Mouse (Mus musculus) gastrocnemius, postnatal 14 days (tissue): ENCODE data around the gene Gpr183. TPM values are rescaled to one million over a fixed set of nuclear protein-coding genes. Genes with fewer than 3 reads are reported as not detected.

Experiments used
- DNase-seq: peaks from one replicate; pipeline ENCODE4 v3.0.0; 2021; ENCODE audit warnings: mixed read lengths
- intact Hi-C: fragments of 180-260 bp; cut with DNase I; formaldehyde crosslinking; loops from one replicate; pipeline ENCODE4 v1.15.1; 2025; ENCODE audit warnings: low total_unique reads
- long read RNA-seq, 2 experiments: library from polyadenylated mRNA; stranded (forward); transcript quantifications; one replicate each; pipeline ENCODE4 v2.0.0; 2021
- total RNA-seq, 2 experiments: library from RNA; stranded (reverse); gene quantifications; 2 replicates each; pipeline ENCODE4 v1.2.3; 2021

Gpr183 gene
- 1 to 10 TPM in 1 of 2 experiments, under 1 TPM in 1; 0.64 to 1.3 TPM for total RNA-seq
- long read RNA-seq, experiment 1 = 0 reads
- long read RNA-seq, experiment 2 = 0 reads

- DNase-seq = no peak
- intact Hi-C loops = no loop called here
Observed at GRCm38 (mm10) chr14:121964990-121965389, at the start of gene Gpr183. Gpr183 (minus strand) TSS chr14:121965195.

DNA sequence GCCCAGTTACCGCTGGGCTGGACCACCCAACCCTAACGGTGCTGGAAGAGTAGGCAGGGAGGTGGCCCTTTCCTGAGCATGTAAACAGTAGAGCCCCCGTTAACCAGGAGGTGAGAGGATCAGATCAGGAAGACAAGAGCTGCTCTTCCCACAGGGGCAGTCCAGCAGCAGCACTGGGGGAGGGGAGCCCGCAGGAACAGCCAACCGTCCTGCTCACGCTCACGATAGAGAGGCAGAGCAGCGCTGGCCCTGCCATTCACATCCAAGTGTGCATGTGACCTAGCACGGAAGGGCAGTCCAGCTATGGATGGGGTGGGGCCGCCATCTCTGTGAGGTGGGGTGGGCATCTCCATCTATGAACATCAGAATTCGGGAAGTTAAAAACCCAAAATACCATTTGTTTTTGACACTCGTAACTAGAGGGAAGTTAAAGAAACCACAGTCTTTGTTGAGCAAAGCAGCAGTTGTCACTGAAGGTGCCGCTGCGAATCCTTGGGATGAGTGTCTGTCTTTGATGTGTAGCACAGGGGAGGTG, 48.5 kb upstream of the Gpr183 start:
- intact Hi-C loops = no loop called here
- peak; percentile 35 for DNase-seq

DNA sequence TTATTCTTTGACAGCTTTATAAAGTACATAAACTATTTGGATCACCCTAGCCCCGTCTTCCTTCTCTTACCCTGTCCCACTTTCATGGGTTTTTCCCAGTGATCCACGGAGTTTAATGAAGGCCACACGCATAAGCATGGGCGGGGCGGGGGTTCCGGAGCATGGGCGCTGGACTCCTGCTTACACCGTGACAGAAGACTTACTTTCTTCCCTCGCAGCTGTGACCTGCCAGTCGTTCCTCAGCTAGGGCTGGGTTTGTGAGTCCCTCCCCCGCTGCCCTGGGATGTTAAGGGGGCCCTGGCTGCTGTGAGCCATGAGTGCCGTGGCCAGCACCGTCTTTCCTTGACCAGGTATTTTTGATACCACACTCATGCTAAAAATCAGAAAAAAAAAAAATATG, 47.8 kb upstream of the Gpr183 start:
- DNase-seq = no peak
- intact Hi-C loops = no loop called here

- DNase-seq = no peak
- intact Hi-C loops = no loop called here
Observed at GRCm38 (mm10) chr14:122012193-122012592, 47.2 kb upstream of the Gpr183 start.

GRCm38 (mm10) chr14:122011768-122012167, 46.8 kb upstream of the Gpr183 start:
- no peak for DNase-seq

DNA sequence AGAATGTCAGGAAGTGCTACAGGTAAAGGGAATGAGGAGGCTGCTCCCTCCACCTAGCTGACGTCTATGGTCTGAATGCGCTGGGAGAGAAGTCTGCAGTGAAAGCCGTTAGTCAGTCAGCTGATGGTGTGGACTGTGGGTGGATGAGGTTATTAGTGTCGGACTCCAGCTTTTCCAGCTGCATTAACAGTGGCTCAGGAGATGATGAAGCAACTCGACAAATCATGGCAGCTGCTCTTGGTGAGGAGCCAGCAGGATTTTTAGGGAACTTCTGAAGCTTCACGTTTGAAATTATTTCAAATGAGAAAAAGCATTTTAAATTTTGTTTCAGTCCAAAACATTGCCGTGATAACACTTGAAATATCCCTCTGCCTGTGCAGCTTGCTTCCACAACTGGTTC, 45.3 kb upstream of the Gpr183 start:
- peak; percentile 49 for DNase-seq
- intact Hi-C loops = no loop called here

More at GRCm38 (mm10) chr14:122011768-122012167, 46.8 kb upstream of the Gpr183 start:
- intact Hi-C loops = no loop called here

DNA sequence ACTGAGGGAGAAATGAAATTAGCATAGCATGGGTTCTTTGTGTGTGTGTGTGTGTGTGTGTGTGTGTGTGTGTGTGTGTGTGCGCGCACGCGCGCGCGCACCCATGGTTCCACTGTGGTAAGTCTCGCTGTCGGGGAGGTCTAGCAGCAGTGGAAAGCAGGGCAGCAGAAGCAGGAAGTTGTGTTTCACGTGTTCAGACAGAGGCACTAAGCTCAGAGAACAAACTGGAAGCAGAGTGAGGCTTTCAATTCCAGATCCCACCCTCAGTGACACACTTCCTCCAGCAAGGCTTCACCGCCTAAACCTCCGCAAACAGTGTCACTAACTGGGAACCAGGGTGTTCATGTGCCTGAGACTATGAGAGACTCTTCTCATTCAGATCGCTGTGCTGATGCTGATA, 44.5 kb upstream of the Gpr183 start:
- intact Hi-C loops = no loop called here
- no peak for DNase-seq

- intact Hi-C loops = no loop called here
Observed at GRCm38 (mm10) chr14:122008261-122008660, 43.3 kb upstream of the Gpr183 start.

GRCm38 (mm10) chr14:122003812-122004211, 38.8 kb upstream of the Gpr183 start:
- intact Hi-C loops = no loop called here
- DNase-seq = no peak

More at GRCm38 (mm10) chr14:122008261-122008660, 43.3 kb upstream of the Gpr183 start:
- no peak for DNase-seq

DNA sequence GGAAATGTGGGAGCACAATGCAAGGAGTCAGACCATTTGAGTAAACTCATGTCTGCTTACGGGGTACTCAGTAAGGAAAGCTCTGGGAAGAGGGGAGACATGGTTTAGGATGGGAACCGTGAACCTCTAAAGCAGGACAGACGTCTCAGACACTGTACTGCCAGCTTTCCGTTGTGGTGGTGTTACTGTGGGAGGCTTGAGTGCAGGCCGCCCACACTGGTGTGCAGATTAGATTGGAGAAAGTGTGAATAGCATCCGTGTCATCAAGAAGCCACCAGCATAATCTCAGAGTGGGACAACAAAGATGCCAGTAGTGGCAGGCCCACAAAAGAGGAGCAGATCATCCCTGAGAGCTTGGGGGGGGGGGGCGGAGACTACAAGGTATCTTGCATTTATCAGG, 37.2 kb upstream of the Gpr183 start:
- intact Hi-C loops = no loop called here
- DNase-seq = no peak

GRCm38 (mm10) chr14:122000346-122001105, 35.5 kb upstream of the Gpr183 start:
- intact Hi-C loops = no loop called here
- DNase-seq = no peak

DNA sequence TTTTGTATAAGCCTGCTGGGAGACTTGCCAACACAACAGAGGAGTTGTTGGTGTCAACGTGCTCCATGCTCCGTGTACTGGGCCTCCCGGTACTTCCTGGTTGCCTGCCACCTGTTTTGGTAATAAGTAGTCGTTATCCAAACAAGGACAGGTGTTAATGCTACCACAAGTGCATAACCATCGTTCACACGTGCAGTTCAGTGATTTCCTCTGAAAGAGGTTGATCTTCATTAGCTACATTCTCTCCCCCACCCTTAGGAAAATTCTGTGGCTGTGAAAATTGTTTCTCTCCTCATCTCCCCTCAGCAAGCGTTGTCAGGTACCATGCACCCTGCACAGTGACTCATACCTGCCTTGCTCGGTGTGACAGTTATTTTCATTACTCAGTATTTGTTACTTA, 34.5 kb upstream of the Gpr183 start:
- DNase-seq = no peak

GRCm38 (mm10) chr14:121996786-121997185, 31.8 kb upstream of the Gpr183 start:
- DNase-seq = peak; percentile 70
- intact Hi-C loops = no loop called here

More for the DNA sequence above, 34.5 kb upstream of the Gpr183 start:
- intact Hi-C loops = no loop called here

GRCm38 (mm10) chr14:121995557-121995870, 30.5 kb upstream of the Gpr183 start:
- intact Hi-C loops = no loop called here
- DNase-seq = no peak

- intact Hi-C loops = no loop called here
- DNase-seq = no peak
Observed at GRCm38 (mm10) chr14:121994846-121995556, 30.0 kb upstream of the Gpr183 start.

DNA sequence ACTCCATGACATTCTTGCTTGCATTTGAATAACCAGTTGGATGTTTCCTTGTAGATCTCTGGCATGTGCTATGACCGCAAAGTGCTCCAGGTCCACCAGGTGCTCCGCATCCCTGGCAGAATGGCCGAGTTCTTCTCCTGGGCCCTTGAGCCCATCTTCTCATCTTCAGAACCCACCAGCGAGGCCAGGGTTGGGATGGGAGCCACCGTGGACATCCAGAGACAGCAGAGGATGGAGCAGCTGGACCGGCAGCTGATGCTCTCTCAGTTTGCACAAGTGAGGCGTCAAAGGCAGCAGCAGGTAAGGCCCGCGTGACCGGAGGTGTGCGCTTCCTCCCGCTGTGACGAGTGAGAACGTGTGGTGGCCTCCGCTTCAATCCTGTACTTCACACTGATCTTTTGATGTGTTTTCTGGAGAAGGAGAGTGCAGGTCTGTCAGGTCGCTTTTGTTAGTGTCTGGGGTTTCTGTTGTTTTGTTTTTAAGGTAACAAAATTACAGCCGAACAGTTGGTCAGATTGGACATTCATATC, 29.2 kb upstream of the Gpr183 start:
- intact Hi-C loops = no loop called here
- DNase-seq = no peak

GRCm38 (mm10) chr14:121993616-121994015, 28.6 kb upstream of the Gpr183 start:
- intact Hi-C loops = no loop called here
- DNase-seq = no peak

DNA sequence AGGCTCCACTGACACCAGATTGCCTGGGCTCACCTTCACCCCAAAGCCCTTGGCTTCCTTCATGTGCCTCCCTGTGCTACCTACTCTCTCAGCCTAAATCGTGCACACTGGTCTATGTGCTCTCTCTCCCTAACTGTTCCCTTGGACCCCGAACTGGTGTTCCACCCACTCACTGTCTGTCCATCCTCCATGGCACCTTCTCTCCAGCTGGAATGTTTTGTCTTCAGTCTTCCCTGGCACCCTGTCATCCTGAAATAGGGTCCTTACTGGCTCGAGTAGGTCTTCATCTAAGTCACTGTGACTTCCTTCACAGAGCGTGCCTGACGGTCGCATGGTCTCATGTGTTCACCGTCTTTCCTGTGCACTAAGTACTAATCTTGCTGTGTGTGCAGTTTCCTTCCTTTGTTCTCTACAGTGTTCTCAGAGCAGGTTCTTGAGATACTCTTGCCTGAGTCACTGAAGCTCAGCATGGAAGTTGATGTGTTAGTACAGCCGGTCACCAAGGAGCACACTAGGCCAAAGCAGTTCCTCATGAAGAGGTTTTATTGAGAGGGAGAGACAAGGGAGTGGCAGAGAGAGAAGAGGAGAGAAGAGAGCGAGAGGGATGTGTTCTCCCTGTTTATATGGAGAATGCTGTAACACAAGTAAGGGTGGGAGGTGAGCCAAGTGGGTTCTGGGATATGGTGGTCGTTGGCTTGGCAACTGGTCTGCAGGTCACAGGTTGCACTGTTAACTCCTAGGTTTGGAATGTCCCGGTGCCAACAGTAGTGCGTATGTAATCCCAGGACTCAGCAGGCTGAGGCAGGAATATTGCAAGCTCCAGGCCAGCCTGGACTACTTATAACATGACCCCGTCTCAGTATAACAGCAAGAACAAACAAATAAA, 27.6 kb upstream of the Gpr183 start:
- intact Hi-C loops = no loop called here
- DNase-seq = no peak

DNA sequence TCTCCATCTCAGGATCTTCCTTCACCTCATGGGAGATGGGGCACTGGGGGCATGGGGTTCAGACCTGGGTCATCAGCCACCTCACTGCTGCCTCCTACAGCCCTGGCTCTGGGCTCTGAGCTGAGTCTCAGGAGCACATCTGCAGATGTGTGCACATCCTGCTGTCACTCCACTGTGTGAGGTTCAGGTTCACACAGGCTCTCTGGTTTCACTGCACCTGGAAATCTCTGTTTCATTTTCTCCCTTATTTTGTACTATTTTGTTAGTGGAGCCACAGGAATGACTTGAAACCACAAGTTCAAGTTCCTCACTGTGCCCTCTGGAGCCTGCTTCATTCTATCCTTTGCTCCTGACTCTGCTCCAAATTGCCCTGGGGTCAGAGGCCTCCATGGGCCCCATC, 26.9 kb upstream of the Gpr183 start:
- no peak for DNase-seq
- intact Hi-C loops = no loop called here

DNA sequence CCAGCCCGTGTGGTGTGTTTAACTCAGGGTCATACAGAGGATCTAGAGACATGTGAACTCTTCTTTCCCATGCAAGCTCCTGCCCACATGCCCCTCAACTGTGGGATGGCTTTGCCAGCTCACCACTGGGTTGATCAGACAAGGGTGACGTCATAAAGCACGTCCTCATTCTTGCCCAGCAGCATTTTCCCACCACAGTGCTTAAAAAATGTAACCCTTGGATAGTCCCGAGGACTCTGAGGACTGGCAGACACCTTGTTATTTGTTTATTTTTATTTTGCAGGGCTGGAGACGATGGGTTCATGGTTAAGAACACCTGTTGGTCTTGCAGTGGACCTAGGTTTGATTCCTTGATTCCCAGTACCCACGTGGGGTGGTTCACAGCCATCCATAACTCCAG, 25.9 kb upstream of the Gpr183 start:
- DNase-seq = no peak
- intact Hi-C loops = no loop called here
